Mouse (Mus musculus) megakaryocyte, adult 5-6 weeks (primary cell): Measurements from ENCODE around the gene Fbxo44. TPM values are rescaled to one million over a fixed set of nuclear protein-coding genes. Genes with fewer than 3 reads are reported as not detected.
"Not testable (repeated sequence)": the region's sequence is repeated elsewhere in the genome, so short reads cannot be mapped to it uniquely, and the experiment has no call there.

ENCODE experiments used
- ATAC-seq: 2 replicates; pipeline ENCODE4 v1.8.0; 2016; ENCODE audit warnings: mild to moderate bottlenecking, inconsistent platforms; ENCODE audit not compliant: poor library complexity, severe bottlenecking
- total RNA-seq, 2 experiments: library from RNA; stranded (forward) in 1 of 2; stranded (reverse) in 1 of 2; fragments of 153-499, 151-499 nt in 1 of 2; fragments of 221-1000, 200-1000 nt in 1 of 2; gene quantifications; 2 replicates each; pipeline versions ENCODE4 v1.2.3 to v1.2.4; 2015 to 2017

Fbxo44 gene
- total RNA-seq, 2 experiments from 2014 or later, result 0.77 TPM; not detected in 1

DNA sequence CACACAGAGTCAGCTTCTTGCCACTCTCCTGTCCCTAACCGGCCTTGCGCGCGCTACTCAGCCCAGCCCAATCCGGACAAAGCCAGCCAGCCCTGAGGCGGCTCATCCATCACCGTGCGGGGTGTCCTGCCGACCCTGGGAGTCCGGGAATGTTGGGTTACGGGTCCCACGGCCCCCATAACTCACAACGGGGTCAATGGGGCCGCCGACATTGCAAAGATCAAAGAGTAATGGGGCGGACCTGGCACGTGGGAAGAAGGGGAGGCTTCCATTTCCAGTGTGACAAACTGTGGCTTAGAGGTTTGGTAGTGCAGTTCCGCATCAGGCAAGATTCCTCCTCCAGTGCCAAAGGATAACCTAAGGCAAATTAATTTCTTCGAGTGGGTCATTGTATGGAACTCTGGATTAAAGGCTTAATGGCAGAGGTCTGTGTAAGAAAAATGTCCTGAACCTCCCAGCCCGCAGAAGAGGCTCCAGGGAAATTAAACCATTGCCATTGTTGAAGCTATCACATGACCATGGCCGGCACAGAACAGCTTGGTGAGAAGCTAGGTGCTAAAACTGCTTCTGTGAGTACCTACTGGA, 28.7 kb downstream of the Fbxo44 start:
- ATAC-seq, result no peak

DNA sequence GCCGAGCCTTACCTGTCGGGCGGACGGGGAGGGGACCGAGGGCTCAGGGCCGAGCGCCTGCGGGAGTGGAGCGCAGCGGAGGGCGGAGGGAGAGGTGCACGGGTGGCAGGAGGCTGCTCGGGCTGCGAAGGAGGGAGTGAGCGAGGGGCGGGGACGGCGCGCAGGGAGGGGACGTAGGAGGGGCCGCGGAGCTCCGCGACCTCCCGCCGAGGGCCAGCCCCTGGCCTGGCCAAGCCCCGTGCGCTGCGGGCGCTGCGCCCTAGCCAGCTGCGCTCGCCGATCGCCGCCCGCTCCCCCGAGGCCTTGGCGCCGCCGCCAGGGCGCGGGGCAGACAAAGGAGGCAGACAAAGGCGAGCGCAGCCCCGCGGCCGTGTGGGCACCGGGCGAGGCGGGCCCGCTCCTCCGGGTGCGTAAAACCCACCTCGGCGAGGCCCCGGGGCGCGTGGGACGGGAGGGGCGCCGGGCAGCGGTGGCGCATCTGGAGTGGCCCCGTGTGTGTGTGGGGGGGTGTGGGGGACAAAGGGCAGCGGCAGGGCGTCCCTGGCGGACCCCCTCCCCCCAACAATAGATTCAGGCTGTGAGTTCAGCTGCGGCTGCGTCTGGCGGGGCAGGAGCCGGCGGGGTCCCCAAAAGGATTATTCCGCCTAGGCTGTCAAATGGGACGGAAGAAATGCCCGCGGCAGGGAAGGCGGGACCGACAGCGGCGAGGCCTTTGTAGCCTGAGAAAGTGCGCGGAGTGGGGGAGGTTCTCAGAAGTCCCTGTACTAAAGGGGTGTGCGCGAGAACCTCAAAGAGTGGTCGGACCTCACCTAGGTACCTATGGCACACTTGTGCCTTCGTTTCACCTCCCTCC, 29.5 kb downstream of the Fbxo44 start, which contains the start of gene Draxin:
Gene Draxin (minus strand): TSS at position 138 of the 853 bp plus-strand sequence.
- no peak for ATAC-seq

DNA sequence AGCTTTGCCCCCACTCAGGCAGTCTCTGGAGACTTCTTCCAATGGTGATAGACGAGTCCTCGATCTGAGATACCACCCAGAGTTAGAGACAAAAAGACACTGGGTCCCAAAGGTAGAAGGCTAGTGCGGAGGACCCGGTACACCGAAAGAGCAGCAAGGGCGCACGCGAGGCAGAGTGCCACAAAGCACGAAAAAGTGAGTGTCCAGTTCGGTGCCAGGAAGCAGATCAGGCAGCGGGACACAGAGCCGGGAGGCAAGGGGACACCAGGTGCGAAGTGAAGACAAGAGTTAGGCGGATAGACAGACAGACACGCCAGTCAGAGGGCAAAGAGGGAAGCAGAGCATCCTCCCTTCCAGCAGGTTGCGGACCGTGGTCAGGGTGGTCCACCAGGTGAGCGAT, 30.1 kb downstream of the Fbxo44 start, which contains the start of gene Mad2l2:
Gene Mad2l2 (plus strand): TSS at position 252 of the 400 bp plus-strand sequence.
- ATAC-seq, result no peak

DNA sequence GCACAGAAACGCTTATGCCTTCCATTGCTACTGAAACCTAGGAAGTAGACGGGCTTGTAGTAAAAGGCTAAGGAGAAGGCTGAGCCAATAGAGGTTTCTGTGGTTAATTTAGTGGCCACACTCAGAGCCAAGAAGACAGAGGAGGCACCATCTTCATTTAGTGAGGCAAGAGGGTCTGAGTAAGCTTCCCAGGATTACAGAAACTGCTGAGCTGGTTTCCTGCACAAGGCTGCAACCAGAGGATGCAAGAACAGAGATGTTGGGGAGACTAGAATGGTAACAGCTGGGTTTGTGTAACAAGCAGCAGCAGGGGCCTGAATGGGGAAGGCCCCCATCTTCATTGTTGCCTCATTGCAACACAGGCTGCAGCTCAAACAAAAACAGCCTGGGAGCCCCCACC, 31.6 kb downstream of the Fbxo44 start:
- peak; percentile 52 for ATAC-seq

DNA sequence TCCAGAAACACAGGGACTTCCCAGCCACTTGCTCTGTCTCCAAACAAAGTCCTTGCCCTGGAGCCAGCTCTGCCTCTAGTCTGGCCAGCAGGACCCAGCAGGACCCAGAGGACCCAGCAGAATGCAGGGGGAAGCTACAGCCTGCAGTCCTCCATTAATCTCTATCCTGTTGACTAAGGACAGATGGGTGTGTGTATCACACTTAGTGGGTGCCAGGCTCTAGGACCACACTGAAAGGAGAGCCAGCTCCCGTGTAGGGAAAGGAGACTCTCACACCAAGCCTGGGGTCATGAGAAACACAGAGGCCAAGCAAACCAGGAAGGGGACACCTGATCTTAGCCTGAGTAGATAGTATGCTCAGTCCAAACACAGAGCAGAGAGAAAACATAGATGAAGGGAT, 32.0 kb downstream of the Fbxo44 start:
- no peak for ATAC-seq

DNA sequence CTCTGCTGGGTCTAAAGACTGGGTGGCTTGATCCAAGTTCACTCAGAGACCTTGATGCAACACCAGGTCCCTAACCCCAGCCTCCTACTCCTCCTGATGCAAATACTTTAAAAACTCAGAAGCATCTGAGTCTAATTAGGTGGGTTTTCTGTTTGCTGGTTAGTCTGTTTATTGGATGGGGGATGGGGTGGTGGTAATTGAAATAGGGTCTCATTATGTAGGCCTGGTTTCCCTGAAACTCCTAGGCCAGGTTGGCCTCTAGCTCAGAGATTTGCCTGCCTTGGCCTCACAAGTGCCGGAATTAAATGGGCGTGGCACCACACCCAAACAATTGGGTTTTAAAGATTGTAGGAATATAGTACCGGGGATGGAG, 37.6 kb downstream of the Fbxo44 start:
- no peak for ATAC-seq

DNA sequence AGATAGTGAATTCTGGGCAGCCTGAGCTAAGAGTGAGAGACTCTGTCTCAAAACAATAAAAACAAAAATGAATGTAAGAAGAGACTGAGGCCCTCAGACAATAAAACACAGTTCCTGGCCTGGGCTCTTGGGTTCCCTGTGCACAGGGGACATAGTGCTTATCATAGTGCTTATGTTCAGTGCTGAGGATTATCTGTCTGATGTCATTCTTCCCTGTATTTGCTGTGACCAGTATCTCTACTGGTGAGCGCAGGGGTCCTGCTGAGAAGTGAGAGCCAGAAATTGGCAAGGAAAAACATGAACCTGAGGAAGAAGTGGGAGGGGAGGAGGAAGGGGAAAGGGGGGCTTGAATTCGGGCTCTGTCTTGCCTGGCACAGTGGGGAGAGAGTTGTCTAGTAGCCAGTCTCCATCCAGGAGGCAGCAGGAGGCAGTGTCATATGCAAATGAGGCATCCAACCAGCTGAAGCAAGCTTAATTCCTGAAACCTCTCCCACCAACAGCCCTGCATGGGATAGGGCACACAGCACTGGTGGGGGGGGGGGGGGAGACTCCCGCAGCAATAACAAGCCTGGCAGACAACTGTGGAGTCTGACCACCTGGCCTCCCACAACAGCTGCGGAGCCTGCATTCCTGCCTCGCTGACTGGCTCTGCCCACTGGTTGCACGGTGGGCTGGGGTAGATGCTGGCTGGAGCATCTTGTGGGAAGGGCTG, 38.1 kb downstream of the Fbxo44 start:
- no peak for ATAC-seq

DNA sequence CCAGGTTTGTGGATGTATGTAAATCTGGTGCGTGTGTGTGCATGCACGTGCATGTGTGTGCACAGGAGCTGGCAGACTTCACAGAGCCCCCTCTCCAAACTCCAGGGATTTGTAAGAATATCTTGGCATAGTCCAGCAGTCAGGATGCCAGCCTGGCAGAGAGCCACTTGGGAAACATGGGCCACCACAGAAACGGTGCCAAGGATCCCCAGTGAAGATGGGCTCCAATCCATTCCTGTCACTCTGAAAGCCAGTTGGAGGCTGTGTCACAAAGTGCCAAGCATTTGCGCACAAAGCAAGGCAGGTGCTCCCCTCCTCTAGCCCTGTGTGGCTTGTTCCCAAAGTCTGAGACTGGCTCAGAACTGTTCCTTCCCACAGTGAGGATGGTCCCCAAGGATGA, 38.9 kb downstream of the Fbxo44 start:
- no peak for ATAC-seq

DNA sequence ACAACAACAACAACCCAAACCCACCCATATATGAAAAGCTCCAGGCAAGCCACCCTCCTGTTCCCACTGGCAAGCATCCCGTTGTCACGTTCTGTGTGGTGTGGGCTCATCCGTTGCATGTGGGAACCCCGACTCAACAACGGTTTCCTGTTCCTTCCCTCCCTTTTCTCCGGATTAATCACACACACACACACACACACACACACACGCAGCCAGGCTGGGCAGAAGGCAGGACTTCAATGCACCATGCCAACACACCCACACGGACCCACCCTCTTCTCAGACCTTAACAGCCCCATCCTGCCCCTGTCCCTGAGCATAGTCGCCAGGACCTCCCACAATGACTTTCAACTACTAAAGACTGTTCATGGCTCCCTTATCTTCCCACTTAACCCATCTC, 39.7 kb downstream of the Fbxo44 start:
- ATAC-seq, result no peak

DNA sequence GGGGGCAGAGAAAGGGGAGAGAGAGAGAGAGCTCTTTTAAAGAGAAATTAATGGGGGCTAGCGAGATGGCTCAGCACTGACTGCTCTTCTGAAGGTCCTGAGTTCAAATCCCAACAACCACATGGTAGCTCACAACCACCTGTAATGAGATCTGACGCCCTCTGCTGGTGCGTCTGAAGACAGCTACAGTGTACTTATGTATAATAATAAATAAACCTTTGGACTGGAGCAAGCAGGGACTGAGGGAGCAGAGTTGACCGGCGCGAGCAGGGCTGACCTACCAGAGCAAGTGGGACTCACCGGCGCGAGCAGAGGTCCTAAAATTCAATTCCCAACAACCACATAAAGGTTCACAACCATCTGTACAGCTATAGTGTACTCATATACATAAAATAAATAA, 40.7 kb downstream of the Fbxo44 start:
- not testable (repeated sequence) for ATAC-seq

DNA sequence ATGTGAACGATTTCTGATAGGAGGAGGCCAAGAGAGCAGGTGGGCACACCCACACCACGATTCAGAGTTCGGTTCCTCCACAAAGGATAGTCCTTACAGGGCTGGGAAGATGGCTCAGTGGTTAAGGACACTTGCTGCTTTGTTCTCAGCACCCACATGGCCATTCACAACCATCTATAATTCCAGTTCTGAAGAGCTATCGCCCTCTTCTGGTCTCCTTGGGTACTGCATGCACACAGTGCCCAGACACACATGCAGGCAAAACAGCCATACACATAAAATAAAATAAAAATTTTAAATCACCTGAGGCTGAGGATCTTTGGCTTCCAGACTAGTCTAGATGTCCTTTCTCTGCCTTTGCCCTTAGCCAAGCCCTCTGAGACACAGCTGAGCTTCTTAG, 42.9 kb downstream of the Fbxo44 start:
- ATAC-seq, result no peak

DNA sequence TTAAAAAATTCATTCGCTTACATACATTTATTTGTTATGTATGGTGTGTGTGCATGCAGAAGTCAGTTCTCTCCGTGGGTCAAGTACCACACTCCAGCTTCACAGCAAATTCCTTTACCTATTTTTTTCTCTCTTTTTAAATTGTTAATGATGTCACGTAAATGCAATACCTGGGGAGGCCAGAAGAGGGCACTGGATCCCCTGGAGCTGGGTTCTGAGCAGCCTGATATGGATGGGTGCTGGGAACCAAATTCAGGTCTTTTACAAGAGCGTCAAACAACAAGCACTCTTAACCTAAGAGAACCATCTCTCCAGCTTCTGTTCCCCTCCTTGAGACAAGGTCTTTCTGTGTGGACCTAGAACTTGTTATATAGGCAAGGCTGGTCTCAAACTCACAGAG, 43.6 kb downstream of the Fbxo44 start:
- ATAC-seq, result no peak

DNA sequence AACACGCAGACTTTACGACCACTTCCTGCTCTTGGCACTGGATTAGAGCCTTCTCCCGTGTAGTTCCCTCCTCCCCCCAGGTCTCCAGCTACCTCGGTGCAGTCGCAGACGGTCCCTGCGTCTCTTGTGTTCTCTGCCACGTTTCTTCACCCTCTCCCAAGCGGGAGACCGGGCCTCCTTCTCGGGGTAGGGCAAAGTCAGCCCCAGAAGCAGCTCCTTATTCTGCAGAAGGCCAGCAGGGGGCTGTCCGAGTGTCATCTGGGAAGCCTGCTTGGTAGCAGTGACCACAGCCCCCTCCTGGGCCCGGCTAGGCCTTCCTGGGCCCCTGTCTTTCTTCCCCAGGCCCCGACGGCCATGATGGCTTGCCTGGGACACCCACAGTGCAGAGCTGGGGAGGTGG, 44.8 kb downstream of the Fbxo44 start:
- peak; percentile 72 for ATAC-seq

DNA sequence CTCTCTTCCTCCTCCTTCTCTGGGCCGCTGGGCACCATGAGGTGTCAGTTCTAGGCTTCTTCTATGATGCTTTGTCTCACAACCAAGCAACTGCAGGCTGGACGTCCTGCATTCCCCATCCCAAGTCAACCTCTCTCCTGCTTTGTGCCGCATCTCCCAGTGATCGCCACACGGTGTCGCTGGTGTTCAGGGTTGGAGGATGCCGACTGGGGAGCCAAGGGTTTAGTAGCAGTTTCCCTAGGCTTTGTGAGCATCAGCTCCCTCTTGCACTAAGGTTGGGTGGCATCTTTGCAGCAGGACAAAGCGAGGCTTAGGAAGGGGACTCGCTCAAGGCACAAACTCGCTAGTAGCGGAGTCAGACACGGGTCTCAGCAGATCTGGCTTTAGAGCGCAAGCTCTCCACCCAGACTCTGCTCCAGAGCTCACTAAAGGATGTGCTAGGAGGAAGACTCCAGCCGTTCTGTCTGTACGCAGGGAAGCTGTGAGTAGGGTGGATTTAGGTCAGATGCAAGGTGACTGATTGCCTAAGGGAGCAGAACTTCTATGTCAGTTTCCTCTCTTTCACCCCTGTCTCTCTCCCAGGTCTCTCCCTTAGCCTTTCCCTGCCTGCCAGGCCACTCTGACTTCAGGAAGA, 45.4 kb downstream of the Fbxo44 start:
- peak; percentile 92 for ATAC-seq

DNA sequence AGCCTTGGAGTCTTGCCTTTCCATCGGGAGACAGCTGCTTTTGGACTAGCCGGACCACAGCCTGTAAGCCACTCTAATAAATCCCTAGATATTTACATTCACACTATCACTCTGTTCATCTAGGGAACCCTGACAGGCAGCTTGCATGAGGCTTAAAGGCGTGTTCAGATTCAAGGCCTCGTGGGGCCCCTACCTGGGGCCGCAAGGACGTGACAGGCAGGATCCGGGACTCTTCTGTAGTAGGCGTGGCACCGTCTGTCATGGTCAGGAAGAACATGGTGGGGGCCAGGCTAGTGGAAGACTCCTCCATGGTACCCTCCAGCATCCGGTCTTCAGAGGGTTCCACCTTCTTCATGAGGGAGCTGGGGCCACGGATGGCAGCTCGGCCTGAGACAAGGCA, 47.8 kb downstream of the Fbxo44 start:
- no peak for ATAC-seq

DNA sequence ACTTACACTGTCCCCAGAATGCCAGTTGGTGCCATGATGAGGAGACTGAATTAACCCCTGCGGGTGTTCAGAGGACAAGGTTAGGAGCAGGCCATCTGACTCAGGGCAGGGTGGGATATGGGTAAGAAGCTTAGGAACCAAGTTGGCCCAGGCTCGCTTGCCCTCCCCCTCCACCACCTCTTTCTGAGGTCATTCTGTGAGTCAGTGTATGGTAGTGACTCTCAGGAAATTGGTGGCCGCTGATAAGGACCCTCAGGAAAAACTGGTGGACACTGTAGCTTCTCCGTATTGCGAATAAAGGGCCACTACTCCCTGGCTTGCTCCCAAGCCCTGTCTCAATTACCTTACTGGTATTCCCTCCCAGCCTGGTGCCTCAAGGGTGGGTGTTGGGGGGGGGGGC, 51.1 kb downstream of the Fbxo44 start:
- ATAC-seq, result no peak

DNA sequence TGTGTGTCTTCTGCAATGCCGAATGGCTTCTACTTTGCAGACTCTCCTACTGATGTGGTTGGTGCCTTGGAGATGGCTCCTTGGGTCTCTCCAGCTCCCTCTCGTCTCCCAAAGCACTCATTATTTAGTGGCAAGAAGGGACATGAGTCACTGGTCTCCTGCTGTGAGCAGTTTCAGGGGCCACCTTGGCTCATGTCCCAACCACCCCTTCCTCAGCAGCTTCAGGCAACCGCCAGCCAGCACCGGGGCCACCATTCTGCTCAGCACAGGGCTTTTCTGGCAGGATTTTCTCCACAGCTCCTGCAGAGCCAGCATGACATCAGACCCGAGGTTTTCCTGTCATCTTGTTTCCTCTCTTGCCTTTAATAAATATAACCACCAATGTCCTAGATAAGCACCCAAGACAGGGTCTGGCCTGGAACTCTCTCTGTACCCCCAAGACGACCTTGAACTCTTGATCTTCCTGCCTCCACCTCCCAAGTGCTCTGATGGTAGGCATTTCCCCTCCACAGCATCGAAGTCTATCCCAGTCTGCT, 51.6 kb downstream of the Fbxo44 start:
- no peak for ATAC-seq

DNA sequence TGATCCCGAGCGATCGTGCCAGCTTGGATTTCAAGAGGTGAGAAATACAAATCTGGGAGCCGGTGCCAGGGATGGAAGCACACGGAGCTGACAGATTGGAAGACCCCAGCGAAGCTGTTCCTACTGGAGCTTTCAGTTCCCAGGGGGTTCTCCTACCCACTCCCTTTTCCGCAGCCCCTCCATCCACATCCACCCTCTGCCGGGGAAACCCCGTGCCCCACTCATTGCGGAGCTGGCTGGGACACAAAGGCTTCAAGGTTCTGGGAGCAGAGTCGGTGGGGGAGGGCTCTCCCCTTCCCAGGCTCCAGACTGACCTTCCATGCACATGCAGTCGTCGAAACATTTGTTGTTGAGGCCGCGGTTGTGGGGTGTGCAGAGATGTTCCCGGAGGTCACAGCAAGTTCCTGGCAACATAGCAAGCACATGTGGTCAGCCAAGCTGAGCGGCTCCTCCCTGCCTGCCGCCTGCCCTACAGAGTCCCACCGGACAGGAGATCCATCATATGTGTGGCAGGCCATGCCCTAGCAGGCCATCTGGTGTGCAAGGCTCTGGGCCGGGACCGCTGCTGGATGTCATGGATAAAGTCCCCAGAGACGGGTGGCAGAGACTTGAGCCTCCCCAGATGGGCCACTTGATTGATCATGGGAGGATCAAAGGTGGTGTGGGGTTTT, 52.5 kb downstream of the Fbxo44 start:
- ATAC-seq, result no peak

DNA sequence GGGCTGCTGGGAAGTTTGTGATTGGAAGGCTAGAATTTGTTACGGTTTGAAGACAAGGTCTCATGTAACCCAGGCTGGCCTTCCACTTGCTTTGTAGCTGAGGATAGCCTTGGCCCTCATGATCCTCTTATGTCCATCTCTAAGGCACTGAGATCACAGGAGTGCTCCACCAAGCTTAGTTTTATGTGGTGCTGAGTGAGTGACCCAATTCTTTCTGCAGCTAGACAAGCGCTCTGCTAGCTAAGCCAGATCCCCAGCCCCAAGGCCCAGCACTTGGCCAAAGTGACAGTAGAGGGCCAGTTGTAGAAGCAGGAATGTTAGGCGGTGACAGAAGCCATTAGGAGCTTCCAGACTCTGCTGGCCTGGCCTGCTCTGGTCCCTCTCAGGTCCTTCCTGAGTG, 56.1 kb downstream of the Fbxo44 start:
- no peak for ATAC-seq
